Mouse (Mus musculus) T-helper 2 cell (primary cell): ENCODE data around the gene Pde3b.
"Not testable (repeated sequence)": the region's sequence is repeated elsewhere in the genome, so short reads cannot be mapped to it uniquely, and the experiment has no call there.

ENCODE experiments used
- in situ Hi-C: fragments of 300-600 bp; cut with MboI, MseI; formaldehyde crosslinking; loops from one replicate; pipeline ENCODE4 v1.15.1; 2025; ENCODE audit warnings: high pct_unique_total_duplicates

Pde3b gene

DNA sequence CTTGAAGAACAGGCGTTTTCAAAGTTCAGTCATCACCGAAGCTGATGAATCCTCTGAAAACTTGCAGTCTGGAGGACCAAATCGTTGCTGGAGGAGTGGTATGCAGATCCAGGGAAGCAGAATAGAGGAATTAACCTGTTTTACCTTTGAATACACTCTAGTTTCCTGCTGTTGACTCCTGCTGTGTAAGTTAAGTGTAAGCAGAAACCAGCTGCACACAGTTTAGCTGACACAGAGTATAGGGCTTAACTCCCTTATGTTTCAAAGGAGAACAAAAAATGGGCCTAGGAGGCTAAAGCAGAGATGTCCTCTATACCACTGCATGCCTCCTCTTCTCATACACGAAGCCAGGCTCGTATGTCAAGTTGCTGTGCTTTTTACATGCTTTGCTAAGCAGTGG, 63.8 kb downstream of the Pde3b start:
- in situ Hi-C loops = loop anchor here (10.0 kb wide), 1 partner anchor 1184 kb away; no protein-coding TSS in a partner anchor

DNA sequence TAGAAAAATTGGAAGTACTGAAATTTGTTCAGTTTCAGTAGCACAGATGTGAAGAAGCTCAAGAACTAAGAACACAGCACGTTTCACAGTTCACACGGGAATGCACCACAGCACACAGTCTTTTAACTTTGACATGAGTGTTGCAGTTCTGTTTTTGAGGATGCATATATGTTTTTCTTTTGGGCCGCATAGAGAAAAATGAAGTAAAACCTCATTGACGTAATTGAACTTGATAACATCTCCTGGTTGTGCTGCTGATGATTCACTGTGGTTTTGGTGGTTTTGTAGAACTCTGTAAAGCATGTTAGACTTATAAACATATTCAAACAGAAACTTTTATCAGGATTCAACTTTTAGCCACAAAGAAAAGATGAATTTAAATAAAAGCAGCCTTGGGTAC, 64.7 kb downstream of the Pde3b start:
- in situ Hi-C loops = loop anchor here (10.0 kb wide), 1 partner anchor 1185 kb away; no protein-coding TSS in a partner anchor

DNA sequence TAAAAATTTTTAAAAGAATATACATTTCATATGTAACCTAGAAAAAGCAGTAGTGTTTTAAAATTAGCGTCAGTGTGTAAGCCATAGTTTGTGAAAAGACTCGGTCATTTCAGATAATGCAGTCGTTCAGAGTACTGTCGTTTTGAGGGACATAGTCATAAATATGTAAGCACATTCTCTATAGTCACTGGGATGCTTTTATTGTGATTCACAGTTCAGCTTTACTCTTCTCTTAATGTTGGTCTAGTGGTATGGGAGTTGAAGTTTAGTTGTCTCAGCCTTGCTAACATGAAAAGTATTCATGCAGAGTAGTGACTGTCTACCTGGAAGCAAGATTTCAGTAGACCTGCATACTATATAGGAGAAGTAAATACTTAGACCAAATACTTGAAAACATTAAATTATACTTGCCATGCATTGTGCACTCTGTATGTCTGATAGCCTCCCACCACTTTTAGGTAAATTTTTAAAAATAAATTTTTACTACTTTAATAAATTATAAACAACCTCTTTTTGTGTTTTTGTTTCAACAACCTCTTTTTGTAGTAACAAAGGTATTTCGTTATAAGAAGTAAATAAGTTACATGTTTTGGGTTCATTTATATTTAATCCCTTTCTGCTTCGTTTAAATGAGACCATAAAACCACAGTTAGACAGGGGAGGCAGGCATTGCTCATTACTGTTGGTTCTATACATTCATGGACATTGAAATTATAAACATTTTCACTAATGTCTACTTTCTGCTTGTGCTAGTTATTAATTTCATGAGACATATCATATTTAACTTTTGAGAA, 65.3 kb downstream of the Pde3b start:
- in situ Hi-C loops = no loop called here

DNA sequence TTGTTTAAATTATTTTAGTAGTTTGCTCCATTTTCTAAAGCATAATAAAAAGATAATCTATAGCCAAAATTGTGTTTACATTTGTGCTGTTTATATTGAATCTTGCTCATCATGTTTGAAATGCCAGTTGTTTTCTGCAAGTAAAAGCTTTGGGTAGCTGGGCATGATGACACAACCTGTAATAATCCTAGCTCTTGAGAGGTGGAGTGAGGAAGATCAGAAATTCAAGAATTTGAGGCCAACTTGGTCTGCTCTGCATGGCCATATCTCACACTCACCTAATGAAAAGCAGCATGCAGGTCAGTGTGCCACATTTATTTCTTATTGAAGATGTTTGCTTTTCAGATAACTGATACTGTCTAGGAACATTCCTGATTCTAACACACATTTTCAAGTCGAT, 65.9 kb downstream of the Pde3b start:
- in situ Hi-C loops = no loop called here

DNA sequence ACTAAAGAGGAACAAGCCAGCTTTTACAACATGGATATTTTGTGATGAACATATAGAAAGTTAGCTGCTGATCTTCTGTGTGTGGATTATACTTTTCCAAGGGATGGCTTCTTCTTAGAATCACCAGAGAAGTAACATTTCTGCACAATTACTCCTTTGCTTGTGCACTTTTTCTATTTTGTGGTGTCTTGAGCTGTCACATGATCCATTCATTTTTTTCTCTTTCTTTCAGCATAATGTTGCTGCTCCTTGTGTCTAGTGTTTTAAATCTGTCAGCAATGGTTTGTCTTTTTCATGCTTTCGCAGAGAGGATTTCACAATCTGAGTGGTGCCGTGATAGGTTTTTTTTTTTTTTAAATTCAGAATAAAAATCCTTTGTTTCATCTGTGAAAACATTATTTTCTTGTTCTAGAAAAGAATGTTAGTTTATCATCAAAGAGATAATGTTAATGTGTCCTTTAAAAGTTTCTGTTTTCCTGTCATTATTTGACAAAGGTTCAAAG, 66.4 kb downstream of the Pde3b start:
- in situ Hi-C loops = no loop called here

DNA sequence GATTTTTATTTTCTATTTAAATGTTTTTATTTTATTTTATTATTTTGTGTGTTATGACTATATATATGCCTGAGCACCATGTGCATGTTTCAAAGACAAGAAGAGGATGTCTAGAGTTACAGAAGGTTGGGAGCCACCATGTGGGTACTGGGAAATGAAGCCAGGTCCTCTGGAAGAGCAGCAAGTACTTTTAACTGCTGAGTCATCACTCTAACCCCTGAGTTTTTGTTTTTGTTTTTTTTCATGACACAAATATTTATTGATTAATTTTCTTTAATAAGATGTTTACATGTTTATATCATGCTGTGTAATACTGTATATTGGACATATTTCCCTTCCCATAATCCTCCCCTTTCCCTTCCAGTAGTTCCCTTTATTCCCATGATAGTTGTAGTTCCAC, 77.5 kb downstream of the Pde3b start:
- in situ Hi-C loops = no loop called here

DNA sequence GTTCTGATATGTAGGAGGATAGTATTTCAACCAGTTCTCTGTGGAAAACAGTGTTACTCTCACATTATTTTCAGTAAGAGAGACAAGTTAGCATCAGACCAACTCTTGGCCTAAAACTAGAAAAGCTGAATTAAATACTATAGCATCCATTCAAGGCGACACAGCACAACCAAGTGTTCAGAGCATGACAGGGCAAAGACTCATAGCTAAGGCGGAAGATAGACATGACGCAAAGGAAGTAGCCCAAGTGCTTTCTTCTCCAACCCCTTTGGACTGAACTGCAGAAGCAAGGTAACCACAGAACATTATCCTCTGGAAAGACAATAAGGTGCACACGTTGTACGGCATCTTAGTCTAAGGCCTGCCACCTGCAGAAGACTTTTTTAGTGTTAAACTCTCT, 79.0 kb downstream of the Pde3b start:
- in situ Hi-C loops = no loop called here

DNA sequence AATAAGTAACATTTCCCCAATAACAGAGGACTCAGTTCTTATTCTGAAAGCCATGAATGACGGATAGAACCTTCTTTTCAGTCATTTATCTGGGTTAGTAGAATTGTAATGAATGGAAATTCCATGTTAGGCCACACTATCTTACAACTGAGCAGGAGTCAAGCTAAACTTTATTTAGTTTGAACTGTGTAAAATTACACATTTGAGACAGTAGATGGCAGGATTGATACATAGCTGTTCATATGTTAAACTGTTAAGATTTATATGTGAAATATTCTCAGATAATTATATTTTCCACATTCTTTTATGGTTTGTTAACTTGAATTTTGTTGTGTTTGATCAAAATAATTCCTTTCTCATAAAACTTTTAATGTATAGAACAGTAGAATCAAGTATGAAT, 84.2 kb downstream of the Pde3b start:
- in situ Hi-C loops = no loop called here

DNA sequence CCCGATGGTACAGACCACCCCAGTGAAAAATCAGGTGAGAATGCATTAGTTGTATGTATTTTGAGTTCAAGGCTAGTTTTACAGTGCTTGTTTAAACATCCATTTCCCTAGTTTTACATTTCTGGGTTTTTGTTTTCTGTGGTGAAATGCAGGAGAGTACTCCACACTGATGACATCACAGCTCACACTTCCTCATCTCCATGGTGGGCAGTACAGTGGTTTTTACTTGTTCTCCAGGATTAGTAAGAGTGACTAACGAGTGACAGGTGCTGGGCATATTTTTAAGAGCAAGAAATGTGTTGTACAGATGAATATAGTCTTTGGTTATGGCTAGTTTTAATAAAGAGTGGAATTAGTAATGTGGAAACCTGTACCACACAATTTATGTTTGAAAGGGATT, 93.8 kb downstream of the Pde3b start:
- in situ Hi-C loops = no loop called here

DNA sequence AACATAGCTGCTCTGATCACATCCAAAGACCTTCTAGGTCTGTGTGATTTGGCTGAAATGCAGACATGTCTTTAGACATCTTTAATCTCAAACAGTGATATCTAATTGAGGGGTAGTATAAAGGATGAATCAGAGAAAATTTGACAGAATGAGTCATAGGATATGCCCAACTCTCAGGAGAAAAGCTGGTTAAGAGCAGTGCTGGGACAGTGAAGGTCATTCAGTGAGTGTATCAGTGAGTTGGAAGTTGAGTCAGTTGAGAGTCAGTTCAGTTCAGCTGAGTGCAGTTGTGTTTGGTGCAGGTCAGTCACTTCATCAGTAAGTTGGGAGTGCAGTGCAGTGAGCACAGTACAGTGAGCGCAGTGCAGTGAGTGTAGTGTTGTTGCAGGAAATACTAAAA, 105.0 kb downstream of the Pde3b start:
- in situ Hi-C loops = loop anchor here (10.0 kb wide), 1 partner anchor 105 kb away; no protein-coding TSS in a partner anchor

DNA sequence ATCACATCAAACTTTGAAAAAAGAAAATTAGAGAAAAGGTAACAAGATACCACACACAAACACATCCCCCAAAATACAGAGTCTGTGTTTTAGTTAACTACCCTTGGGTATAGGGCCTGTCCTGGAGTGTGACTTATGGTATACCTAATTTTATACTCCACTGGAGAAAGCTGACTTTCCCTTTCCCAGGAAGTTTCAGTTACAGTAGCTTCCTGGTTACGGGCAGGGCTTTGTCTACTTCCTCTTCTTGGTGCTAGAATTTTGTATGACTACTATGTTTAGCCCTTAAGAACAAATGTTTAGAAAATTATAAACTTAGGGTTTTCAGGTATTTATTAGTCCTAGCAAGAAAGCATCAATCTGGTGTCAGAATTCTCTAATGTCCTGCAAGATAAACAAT, 111.2 kb downstream of the Pde3b start:
- in situ Hi-C loops = loop anchor here (10.0 kb wide), 1 partner anchor 99 kb away; no protein-coding TSS in a partner anchor

DNA sequence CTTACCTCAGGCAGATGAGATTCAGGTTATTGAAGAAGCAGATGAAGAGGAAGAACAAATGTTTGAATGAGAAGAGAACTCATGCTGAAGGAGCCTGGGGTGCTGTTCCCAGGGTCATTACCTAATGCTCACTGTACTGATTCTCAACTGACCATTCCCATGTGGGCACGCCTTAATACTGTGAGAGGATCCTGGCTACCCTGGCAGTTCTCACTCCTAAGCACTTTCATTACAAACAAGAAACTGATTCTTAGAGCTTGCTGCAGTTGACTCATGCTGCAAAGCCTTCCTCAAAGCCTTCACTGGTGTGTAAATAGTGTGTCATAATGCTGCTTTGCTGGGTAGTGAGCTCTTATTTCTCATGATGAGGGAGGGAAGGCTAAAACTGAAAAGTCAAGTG, 121.1 kb downstream of the Pde3b start:
- in situ Hi-C loops = no loop called here

DNA sequence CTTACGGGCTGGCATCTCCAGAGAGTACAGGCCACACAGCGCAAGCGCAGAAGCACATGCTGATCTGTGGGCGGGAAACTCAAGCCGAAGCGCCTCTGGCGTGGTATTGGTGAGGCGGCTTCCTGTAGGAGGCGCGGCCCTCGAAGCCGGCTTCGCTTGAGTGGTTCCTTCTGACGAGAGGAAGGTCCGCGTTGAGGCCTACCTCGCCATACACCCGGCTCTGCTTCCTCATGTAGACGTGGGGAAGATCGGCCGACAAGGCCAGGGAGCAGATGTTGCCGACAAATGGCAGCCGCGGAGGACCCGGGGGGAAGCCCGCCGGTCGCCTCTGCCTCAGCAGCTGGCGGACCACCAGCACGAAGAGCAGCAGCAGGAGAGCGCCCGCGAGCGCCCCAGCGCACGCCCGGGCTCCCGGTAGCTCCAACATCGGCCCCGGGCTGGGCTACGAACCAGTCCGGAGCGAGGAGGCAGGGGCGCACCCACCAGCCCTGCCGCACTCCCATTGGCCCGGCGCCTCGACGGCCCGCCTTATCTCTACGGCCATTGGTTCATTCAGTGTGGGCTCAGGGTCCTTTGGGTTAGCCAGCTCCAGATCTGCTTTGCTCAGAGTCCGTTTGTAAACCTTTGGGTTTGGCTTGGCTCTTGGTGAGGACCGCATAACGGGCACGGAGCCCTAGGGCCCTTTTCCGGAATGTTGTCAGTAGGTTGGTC, 147.6 kb downstream of the Pde3b start, which contains the start of gene Cyp2r1:
Gene Cyp2r1, minus strand, starts transcription at position 442 of the 711 bp plus-strand sequence.
- in situ Hi-C loops = no loop called here

DNA sequence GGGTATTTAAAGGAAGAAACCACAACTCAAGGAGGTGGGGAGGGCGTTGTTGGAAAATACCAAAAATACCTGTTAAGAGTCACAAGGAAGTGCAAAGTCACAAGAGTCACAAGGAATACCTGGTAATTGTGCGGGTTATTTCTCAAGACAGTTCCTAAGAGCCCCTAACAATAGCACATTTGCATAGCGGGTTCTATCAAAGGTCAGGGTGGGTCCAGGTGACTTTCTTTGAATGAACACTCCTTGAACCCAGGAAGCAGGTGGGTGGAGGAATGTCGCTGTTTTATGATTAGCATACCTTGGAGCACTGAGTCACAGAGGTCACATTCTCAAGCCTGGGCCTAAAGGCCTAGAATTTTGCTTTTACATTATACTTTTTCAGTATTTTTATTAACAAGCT, 158.8 kb downstream of the Pde3b start:
- in situ Hi-C loops = not testable (repeated sequence)

DNA sequence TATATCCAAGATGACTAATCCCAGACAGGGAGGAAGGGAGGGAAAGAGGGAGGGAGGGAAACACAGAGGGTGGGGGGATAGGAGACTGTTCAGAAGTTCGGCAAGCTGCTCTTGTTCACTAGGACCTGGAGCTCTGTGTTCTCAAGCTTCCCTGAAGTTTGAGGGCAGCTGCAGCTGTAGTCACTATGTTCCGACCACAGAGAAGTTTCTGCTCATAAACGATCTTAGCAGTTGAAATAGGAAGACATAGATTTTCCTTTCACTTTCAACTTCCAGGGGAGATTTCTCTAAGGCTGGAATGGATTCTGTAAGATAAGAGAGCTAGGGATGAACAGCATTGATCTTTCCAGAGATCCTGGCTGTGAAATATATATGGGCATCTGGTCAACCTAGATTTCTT, 161.8 kb downstream of the Pde3b start:
- in situ Hi-C loops = loop anchor here (5.0 kb wide), 1 partner anchor 95 kb away; no protein-coding TSS in a partner anchor

DNA sequence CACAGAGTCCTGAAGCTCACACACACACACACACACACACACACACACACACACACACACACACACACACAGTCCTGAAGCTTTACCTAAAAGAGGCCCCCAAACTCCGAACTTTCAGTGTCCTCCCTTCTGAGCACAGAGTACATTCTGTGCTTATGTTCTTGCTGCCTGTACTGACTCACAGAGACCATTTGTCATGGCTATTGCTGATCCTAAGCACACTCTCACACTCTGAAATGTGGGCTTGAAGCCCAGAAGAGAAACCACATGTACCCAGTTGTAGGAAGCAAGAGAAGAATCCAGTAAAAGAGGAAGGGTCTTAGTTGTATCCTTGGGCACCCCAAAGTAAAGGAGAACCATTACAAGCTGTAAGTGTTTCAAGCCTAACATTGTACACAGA, 162.6 kb downstream of the Pde3b start:
- in situ Hi-C loops = loop anchor here (5.0 kb wide), 1 partner anchor 95 kb away; no protein-coding TSS in a partner anchor

DNA sequence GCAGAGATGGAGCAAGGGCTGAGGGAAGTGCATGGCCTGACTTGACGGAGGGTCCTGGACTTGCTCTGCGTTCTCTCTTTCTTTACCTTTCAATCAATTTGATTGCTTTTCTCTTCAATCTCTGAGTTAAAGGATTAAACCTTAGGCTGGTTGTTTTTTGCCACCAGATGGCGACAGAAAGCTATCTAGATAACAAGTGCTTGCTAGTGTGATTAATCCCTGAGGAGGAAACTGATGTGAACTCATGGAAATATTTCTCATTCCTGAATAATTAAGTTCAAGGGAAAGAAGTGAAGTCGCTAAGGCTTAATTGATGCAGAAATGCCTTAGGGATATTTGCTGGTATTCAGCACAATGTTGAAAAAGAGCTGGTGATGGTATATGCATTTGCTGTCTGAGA, 165.3 kb downstream of the Pde3b start:
- in situ Hi-C loops = loop anchor here (10.0 kb wide), 1 partner anchor 234 kb away; no protein-coding TSS in a partner anchor

DNA sequence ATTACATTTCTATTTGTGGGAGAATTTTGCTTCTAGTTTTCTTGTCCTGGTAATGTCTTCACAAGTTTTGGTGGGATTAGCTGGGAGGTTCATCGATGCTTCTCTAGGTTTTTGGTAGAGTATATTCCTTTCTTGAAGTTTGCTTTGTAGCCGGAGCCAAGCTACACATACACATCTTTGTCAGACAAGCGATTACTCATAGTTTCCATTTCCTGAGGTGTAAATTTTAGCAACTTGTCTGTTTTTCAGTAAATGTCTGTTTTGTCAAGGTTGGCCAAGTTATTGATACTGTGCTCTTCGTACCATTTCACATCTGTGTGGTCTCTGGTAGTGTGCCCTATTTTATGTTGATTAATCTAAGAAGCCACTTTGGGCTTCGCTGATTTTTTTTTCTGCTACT, 166.1 kb downstream of the Pde3b start:
- in situ Hi-C loops = loop anchor here (10.0 kb wide), 1 partner anchor 234 kb away; no protein-coding TSS in a partner anchor

DNA sequence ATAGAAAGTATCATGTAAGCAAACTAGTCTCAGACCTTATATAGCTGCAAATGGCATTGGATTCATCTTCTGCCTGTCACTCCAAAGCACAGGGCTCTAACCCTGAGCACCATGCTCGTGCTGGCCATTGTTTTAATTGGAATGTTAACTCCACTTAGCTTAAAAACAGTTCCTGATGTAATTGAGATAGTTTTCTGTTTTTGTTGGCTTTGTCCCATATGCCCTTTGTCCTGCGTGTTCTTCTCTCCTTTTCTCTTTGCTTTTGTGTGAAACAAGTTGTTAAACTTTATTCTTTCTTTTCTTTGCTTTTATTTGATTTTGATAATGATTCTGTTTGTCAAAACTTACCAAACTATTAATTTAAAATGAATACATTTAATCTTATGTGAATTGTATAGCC, 167.4 kb downstream of the Pde3b start:
- in situ Hi-C loops = loop anchor here (10.0 kb wide), 1 partner anchor 232 kb away; no protein-coding TSS in a partner anchor
